Mouse (Mus musculus) erythroblast, embryonic 14.5 days (primary cell): ENCODE data around the gene Retreg3. TPM values are rescaled to one million over a fixed set of nuclear protein-coding genes. Genes with fewer than 3 reads are reported as not detected.

Experiments
- H3K27me3 ChIP-seq: 2 replicates; pipeline ENCODE4 v1.6.1; 2012; ENCODE audit warnings: inconsistent platforms; ENCODE audit not compliant: control insufficient read depth
- H3K36me3 ChIP-seq: 2 replicates; pipeline ENCODE4 v1.6.1; 2012; ENCODE audit warnings: mild to moderate bottlenecking, inconsistent platforms; ENCODE audit not compliant: control insufficient read depth
- H3K4me1 ChIP-seq: 2 replicates; pipeline ENCODE4 v1.6.1; 2012; ENCODE audit warnings: inconsistent platforms; ENCODE audit not compliant: control insufficient read depth
- H3K4me3 ChIP-seq: replicated peaks from 2 replicates; pipeline ENCODE3; 2012; ENCODE audit warnings: moderate library complexity, mild to moderate bottlenecking, inconsistent platforms
- H3K9me3 ChIP-seq: 2 replicates; pipeline ENCODE4 v1.6.1; 2012; ENCODE audit warnings: low read length, inconsistent platforms, mixed read lengths; ENCODE audit not compliant: control insufficient read depth
- GATA1 ChIP-seq: IDR thresholded peaks from 2 replicates; pipeline ENCODE4 v1.6.1; 2012; ENCODE audit warnings: low read length, inconsistent platforms, mixed read lengths
- TAL1 ChIP-seq: IDR thresholded peaks from 3 replicates; pipeline ENCODE4 v1.6.1; 2012; ENCODE audit warnings: low read length, inconsistent platforms, mixed read lengths
- polyA plus RNA-seq: library from polyadenylated mRNA; stranded (reverse); fragments of >175 nt; gene quantifications from 2 replicates; pipeline ENCODE4 v1.2.3, GENCODE M21; 2012

Retreg3 gene
- polyA plus RNA-seq, 1 experiment = 1.7 TPM

GRCm38 (mm10) chr11:101060126-101060525, 59.6 kb downstream of the Retreg3 start:
- Histone ChIP-seq H3K36me3 (peaks cover 99% of the 10 kb centered on the region), H3K4me3 (no peak overlapping the region), H3K27me3 (no peaks in the 10 kb centered on the region), H3K4me1 (peaks cover 62% of the 10 kb centered on the region), H3K9me3 (no peaks in the 10 kb centered on the region)
- TF ChIP-seq TAL1 (no peak), GATA1 (no peak)

GRCm38 (mm10) chr11:101059473-101059872, 60.2 kb downstream of the Retreg3 start:
- TF ChIP-seq TAL1 = no peak
- no peak for TF ChIP-seq GATA1
- Histone ChIP-seq H3K27me3 (no peaks in the 10 kb centered on the region), H3K4me1 (peaks cover 58% of the 10 kb centered on the region), H3K9me3 (no peaks in the 10 kb centered on the region), H3K4me3 (no peak overlapping the region), H3K36me3 (peaks cover 99% of the 10 kb centered on the region)

- no peak overlapping the region for H3K4me3 ChIP-seq
- peaks cover 99% of the 10 kb centered on the region for H3K36me3 ChIP-seq
- H3K4me1 ChIP-seq = peaks cover 51% of the 10 kb centered on the region
- TF ChIP-seq TAL1 = no peak
- no peak for TF ChIP-seq GATA1
- peaks cover 3% of the 10 kb centered on the region for H3K9me3 ChIP-seq
- H3K27me3 ChIP-seq = no peaks in the 10 kb centered on the region
Measured at GRCm38 (mm10) chr11:101058726-101059125, 61.0 kb downstream of the Retreg3 start.

- TF ChIP-seq TAL1 (no peak), GATA1 (no peak)
- no peaks in the 10 kb centered on the region for H3K27me3 ChIP-seq
- H3K4me3 ChIP-seq = no peak overlapping the region
- peaks cover 11% of the 10 kb centered on the region for H3K9me3 ChIP-seq
- H3K4me1 ChIP-seq = peaks cover 42% of the 10 kb centered on the region
- peaks cover 99% of the 10 kb centered on the region for H3K36me3 ChIP-seq
Measured at GRCm38 (mm10) chr11:101057860-101058259, 61.8 kb downstream of the Retreg3 start.

- H3K4me1 ChIP-seq = peaks cover 34% of the 10 kb centered on the region
- peaks cover 12% of the 10 kb centered on the region for H3K9me3 ChIP-seq
- no peaks in the 10 kb centered on the region for H3K27me3 ChIP-seq
- no peak for TF ChIP-seq TAL1
- no peak for TF ChIP-seq GATA1
- no peak overlapping the region for H3K4me3 ChIP-seq
- H3K36me3 ChIP-seq = peaks cover 99% of the 10 kb centered on the region
Measured at GRCm38 (mm10) chr11:101056885-101057284, 62.8 kb downstream of the Retreg3 start.

GRCm38 (mm10) chr11:101055418-101055817, 64.3 kb downstream of the Retreg3 start:
- Histone ChIP-seq H3K36me3 (peaks cover 100% of the 10 kb centered on the region), H3K27me3 (no peaks in the 10 kb centered on the region), H3K9me3 (peaks cover 12% of the 10 kb centered on the region), H3K4me1 (peaks cover 25% of the 10 kb centered on the region), H3K4me3 (no peak overlapping the region)
- TF ChIP-seq GATA1 = no peak

- peaks cover 12% of the 10 kb centered on the region for H3K9me3 ChIP-seq
Measured at GRCm38 (mm10) chr11:101053974-101054373, 65.7 kb downstream of the Retreg3 start.

GRCm38 (mm10) chr11:101052751-101053473, 66.8 kb downstream of the Retreg3 start:
- Histone ChIP-seq H3K36me3 (peaks cover 100% of the 10 kb centered on the region), H3K4me3 (no peak overlapping the region), H3K9me3 (peaks cover 12% of the 10 kb centered on the region), H3K4me1 (peaks cover 14% of the 10 kb centered on the region), H3K27me3 (no peaks in the 10 kb centered on the region)
- TF ChIP-seq GATA1 (no peak), TAL1 (no peak)

More at GRCm38 (mm10) chr11:101053974-101054373, 65.7 kb downstream of the Retreg3 start:
- no peak overlapping the region for H3K4me3 ChIP-seq
- H3K36me3 ChIP-seq = peaks cover 100% of the 10 kb centered on the region
- peaks cover 25% of the 10 kb centered on the region for H3K4me1 ChIP-seq
- TF ChIP-seq GATA1 = no peak
- no peak for TF ChIP-seq TAL1
- H3K27me3 ChIP-seq = no peaks in the 10 kb centered on the region

- no peaks in the 10 kb centered on the region for H3K27me3 ChIP-seq
- peaks cover 100% of the 10 kb centered on the region for H3K36me3 ChIP-seq
- H3K4me3 ChIP-seq = no peak overlapping the region
- TF ChIP-seq TAL1 (no peak), GATA1 (no peak)
- H3K4me1 ChIP-seq = peaks cover 8% of the 10 kb centered on the region
- H3K9me3 ChIP-seq = peaks cover 12% of the 10 kb centered on the region
Measured at GRCm38 (mm10) chr11:101051617-101052016, 68.1 kb downstream of the Retreg3 start.

GRCm38 (mm10) chr11:101051051-101051493, 68.6 kb downstream of the Retreg3 start:
- peaks cover 12% of the 10 kb centered on the region for H3K9me3 ChIP-seq
- peaks cover 8% of the 10 kb centered on the region for H3K4me1 ChIP-seq
- peaks cover 100% of the 10 kb centered on the region for H3K36me3 ChIP-seq
- TF ChIP-seq GATA1 = no peak
- TF ChIP-seq TAL1 = no peak
- H3K27me3 ChIP-seq = no peaks in the 10 kb centered on the region
- no peak overlapping the region for H3K4me3 ChIP-seq
